Mouse (Mus musculus) mouse embryonic stem cell (cell line): ENCODE measurements around the gene Fbxw2.
"Not testable (repeated sequence)": the region's sequence is repeated elsewhere in the genome, so short reads cannot be mapped to it uniquely, and the experiment has no call there.

ENCODE experiments used
- in situ Hi-C, 2 experiments: fragments of 300-500 bp; cut with MboI; formaldehyde crosslinking; loops; 1 replicate in 1 of 2; 3 replicates in 1 of 2; pipeline ENCODE4 v1.14.3; 2019 to 2020; ENCODE audit warnings: low sequenced_read_pairs in 2 of 2, low pct_unique_long_range_greater_than_20kb in 1 of 2, mixed read lengths in 1 of 2; ENCODE audit not compliant: unreplicated experiment in 1 of 2

Gene Fbxw2

GRCm38 (mm10) chr2:34783064-34784020, 42.8 kb downstream of the Fbxw2 start:
- in situ Hi-C loops, result no loop called here

- in situ Hi-C loops, result no loop called here
Observed at GRCm38 (mm10) chr2:34777237-34777868, 48.8 kb downstream of the Fbxw2 start.

- in situ Hi-C loops, result no loop called here
Observed at GRCm38 (mm10) chr2:34774493-34774892, 51.6 kb downstream of the Fbxw2 start.

GRCm38 (mm10) chr2:34773673-34774072, 52.4 kb downstream of the Fbxw2 start:
- in situ Hi-C loops, result no loop called here

GRCm38 (mm10) chr2:34772252-34773235, 53.6 kb downstream of the Fbxw2 start:
- in situ Hi-C loops, result no loop called here

GRCm38 (mm10) chr2:34771368-34772226, 54.5 kb downstream of the Fbxw2 start, which contains the start of gene Hspa5:
Gene Hspa5, plus strand, starts transcription at chr2:34771970.
- in situ Hi-C loops, result no loop called here

- in situ Hi-C loops, result no loop called here
Observed at GRCm38 (mm10) chr2:34770951-34771350, 55.2 kb downstream of the Fbxw2 start.

- in situ Hi-C loops, result no loop called here
Observed at GRCm38 (mm10) chr2:34770049-34770448, 56.1 kb downstream of the Fbxw2 start.

GRCm38 (mm10) chr2:34764801-34765200, 61.3 kb downstream of the Fbxw2 start:
- in situ Hi-C loops, result no loop called here

- in situ Hi-C loops, result no loop called here
Observed at GRCm38 (mm10) chr2:34762872-34763271, 63.2 kb downstream of the Fbxw2 start.

- in situ Hi-C loops, result no loop called here
Observed at GRCm38 (mm10) chr2:34762174-34762573, 63.9 kb downstream of the Fbxw2 start.

GRCm38 (mm10) chr2:34761272-34761671, 64.8 kb downstream of the Fbxw2 start:
- in situ Hi-C loops, result not testable (repeated sequence)

- in situ Hi-C loops, result no loop called here
Observed at GRCm38 (mm10) chr2:34757341-34757740, 68.8 kb downstream of the Fbxw2 start.

- in situ Hi-C loops, result no loop called here
Observed at GRCm38 (mm10) chr2:34754551-34755358, 71.4 kb downstream of the Fbxw2 start, which contains the start of gene Gapvd1. Gene Gapvd1, minus strand, starts transcription at chr2:34755232.
